Mouse (Mus musculus): Measurements from ENCODE around the gene Zkscan2.

Zkscan2 gene

GRCm38 (mm10) chr7:123430411-123430705, 69.9 kb downstream of the Zkscan2 start:
- no peak for DNase-seq

- DNase-seq = no peak
These were observed 70.4 kb downstream of the Zkscan2 start for GRCm38 (mm10) chr7:123429624-123430410.

Measured in thymus, postnatal 25 days (tissue).